Mouse (Mus musculus) spleen, adult 2 months (tissue): ENCODE measurements around the gene Slc20a1. TPM values are rescaled to one million over a fixed set of nuclear protein-coding genes. Genes with fewer than 3 reads are reported as not detected.
A peak's percentile ranks its signal among the peaks of the same experiment; 100 is the strongest.

Experiments
- DNase-seq, 2 experiments: peaks; one replicate each; pipeline versions ENCODE4 v3.0.0 to v3.0.0-alpha.2; 2012 to 2021; ENCODE audit warnings: low spot score in 2 of 2, low read depth in 1 of 2
- H3K27ac ChIP-seq: fragments of 200-500 bp; 2 replicates; pipeline ENCODE4 v1.5.1; 2012; ENCODE audit warnings: low read length, inconsistent platforms; ENCODE audit not compliant: insufficient read depth
- H3K27me3 ChIP-seq: fragments of 200-500 bp; 2 replicates; pipeline ENCODE4 v1.6.1; 2012; ENCODE audit warnings: mild to moderate bottlenecking, moderate library complexity, low read length, inconsistent platforms; ENCODE audit not compliant: control insufficient read depth, insufficient read depth
- H3K36me3 ChIP-seq: fragments of 200-500 bp; 2 replicates; pipeline ENCODE4 v1.6.1; 2012; ENCODE audit warnings: mild to moderate bottlenecking, low read length, inconsistent platforms; ENCODE audit not compliant: control insufficient read depth, insufficient read depth
- H3K4me1 ChIP-seq: fragments of 200-500 bp; 2 replicates; pipeline ENCODE4 v1.6.1; 2011; ENCODE audit warnings: inconsistent platforms; ENCODE audit not compliant: control insufficient read depth, insufficient read depth, insufficient read length
- H3K4me3 ChIP-seq: fragments of 200-500 bp; 2 replicates; pipeline ENCODE4 v1.5.1; 2011; ENCODE audit warnings: mild to moderate bottlenecking, inconsistent platforms; ENCODE audit not compliant: insufficient read depth, insufficient read length; ENCODE audit errors: extremely low read depth
- CTCF ChIP-seq: fragments of 200-500 bp; IDR thresholded peaks from 2 replicates; pipeline ENCODE4 v1.5.1; 2011; ENCODE audit warnings: mild to moderate bottlenecking, inconsistent platforms; ENCODE audit not compliant: insufficient read depth, insufficient read length, insufficient replicate concordance; ENCODE audit errors: extremely low read depth
- POLR2A ChIP-seq: fragments of 200-500 bp; IDR thresholded peaks from 2 replicates; pipeline ENCODE4 v1.6.1; 2011; ENCODE audit warnings: low read depth, low read length, inconsistent platforms
- WGBS: fragments of 180-500 bp; shearing (Covaris S2); methylation state at CpG from one replicate; pipeline ENCODE4 v1.1.7; 2018; 5-methylcytosine and 5-hydroxymethylcytosine counted together
- polyA plus RNA-seq: library from polyadenylated mRNA; depleted of rRNA; stranded (reverse); fragments of >200 nt; gene quantifications from 2 replicates; pipeline ENCODE4 v1.2.3, GENCODE M21; 2012

The Slc20a1 gene
- polyA plus RNA-seq, 1 experiment = 29.9 TPM

- TF ChIP-seq CTCF = no peak
- no peak for TF ChIP-seq POLR2A
- DNase-seq = no peak
- Histone ChIP-seq H3K27me3 (no peaks in the 10 kb centered on the region), H3K4me1 (no peaks in the 10 kb centered on the region), H3K27ac (no peak overlapping the region), H3K4me3 (no peak overlapping the region), H3K36me3 (no peaks in the 10 kb centered on the region)
- 77% methylated on average over 10 of the region's 10 CpGs for WGBS
Observed at GRCm38 (mm10) chr2:129166466-129167463, 31.8 kb upstream of the Slc20a1 start.

- Histone ChIP-seq H3K27me3 (no peaks in the 10 kb centered on the region), H3K36me3 (no peaks in the 10 kb centered on the region), H3K4me3 (no peak overlapping the region), H3K4me1 (peaks cover 8% of the 10 kb centered on the region; the same call in 1 of the 2 replicates), H3K27ac (no peak overlapping the region)
- no peak for DNase-seq
- TF ChIP-seq CTCF (no peak), POLR2A (no peak)
- WGBS = 80% methylated on average over 10 of the region's 10 CpGs
Observed at GRCm38 (mm10) chr2:129173386-129173785, 25.2 kb upstream of the Slc20a1 start.

- WGBS = 41% methylated on average over 7 of the region's 7 CpGs
- no peaks in the 10 kb centered on the region for H3K36me3 ChIP-seq
- peaks cover 12% of the 10 kb centered on the region; the same call in 1 of the 2 replicates for H3K4me1 ChIP-seq
- no peaks in the 10 kb centered on the region for H3K27me3 ChIP-seq
- no peak overlapping the region for H3K4me3 ChIP-seq
- no peak for TF ChIP-seq POLR2A
- TF ChIP-seq CTCF = peak; percentile 78; the same call in 1 of the 2 replicates
- H3K27ac ChIP-seq = no peak overlapping the region
- DNase-seq = peak; percentile 40 to 56
Observed at GRCm38 (mm10) chr2:129174474-129174873, 24.1 kb upstream of the Slc20a1 start.

GRCm38 (mm10) chr2:129175636-129176035 is 22.9 kb upstream of the Slc20a1 start:
- 10% methylated on average over 2 of the region's 2 CpGs for WGBS
- no peak for DNase-seq
- Histone ChIP-seq H3K4me1 (peaks cover 20% of the 10 kb centered on the region; the same call in 1 of the 2 replicates), H3K36me3 (no peaks in the 10 kb centered on the region), H3K27ac (no peak overlapping the region; the same call in 1 of the 2 replicates), H3K4me3 (no peak overlapping the region), H3K27me3 (no peaks in the 10 kb centered on the region)
- TF ChIP-seq POLR2A (no peak), CTCF (no peak)

GRCm38 (mm10) chr2:129176676-129177420 is 21.7 kb upstream of the Slc20a1 start:
- 69% methylated on average over 12 of the region's 12 CpGs for WGBS
- peaks cover 21% of the 10 kb centered on the region; the same call in 1 of the 2 replicates for H3K4me1 ChIP-seq
- TF ChIP-seq CTCF (no peak), POLR2A (no peak)
- H3K36me3 ChIP-seq = no peaks in the 10 kb centered on the region
- DNase-seq = no peak
- no peak overlapping the region for H3K27ac ChIP-seq
- no peaks in the 10 kb centered on the region for H3K27me3 ChIP-seq
- no peak overlapping the region for H3K4me3 ChIP-seq

GRCm38 (mm10) chr2:129177661-129178060 is 20.9 kb upstream of the Slc20a1 start:
- H3K4me3 ChIP-seq = no peak overlapping the region
- DNase-seq = no peak
- peaks cover 28% of the 10 kb centered on the region; the same call in 1 of the 2 replicates for H3K4me1 ChIP-seq
- H3K27me3 ChIP-seq = no peaks in the 10 kb centered on the region
- TF ChIP-seq POLR2A (no peak), CTCF (no peak)
- WGBS = 81% methylated on average over 3 of the region's 3 CpGs
- H3K36me3 ChIP-seq = no peaks in the 10 kb centered on the region
- H3K27ac ChIP-seq = no peak overlapping the region
